Comparison of ENCODE assay signal across 34 mouse cellular contexts in genomic region chr4:45796760-45797159, GRCm38 (mm10). TPM values are rescaled to one million over a fixed set of nuclear protein-coding genes. Genes with fewer than 3 reads are reported as not detected.
A peak's percentile ranks its signal among the peaks of the same experiment; 100 is the strongest.
DNase-seq lines count a peak whose midpoint lies in the region; ATAC-seq and TF ChIP-seq lines count a peak whose summit lies in the region.
"Had no signal": no experiment of that assay in that cellular context is flagged by ENCODE, and none has a peak within 500 bp of the region (broad histone marks: within the 10 kb centered on the region; RNA-seq: fewer than 3 reads in every experiment).

No protein-coding gene starts in this region.

- peaks cover 23% of the 10 kb centered on the region for H3K4me1 ChIP-seq in heart, embryonic 11.5 days (ENCODE audit: control insufficient read depth, insufficient read depth, low read length)
- peaks cover 33% of the 10 kb centered on the region for H3K4me1 ChIP-seq in intestine, embryonic 14.5 days (replicated peaks; ENCODE audit: control insufficient read depth, insufficient read depth, low read length)
- H3K4me1 ChIP-seq in small intestine, adult 2 months (ENCODE audit: control insufficient read depth, insufficient read depth, insufficient read length, low read length): peaks cover 10% of the 10 kb centered on the region; the same call in 1 of the 2 replicates

- ATAC-seq in heart, embryonic 11.5 days (replicated peaks; ENCODE audit: insufficient number of reproducible peaks, low FRiP score, low TSS enrichment): no peak
- peak; percentile 24; the same call in 1 of the 2 replicates for ATAC-seq in intestine, embryonic 14.5 days (replicated peaks; ENCODE audit: low FRiP score, low TSS enrichment, low read depth)
- ATAC-seq: forebrain, embryonic 14.5 days; liver, embryonic 12.5 days; liver, postnatal 0 days had no signal

- no peak for DNase-seq in heart, adult 8-10 months (ENCODE audit: low spot score)
- peak; percentile 17 for DNase-seq in ovary, adult 18-20 months (ENCODE audit: low spot score)
- DNase-seq in ovary, postnatal 14 days (ENCODE audit: low spot score): no peak
- DNase-seq in intestine, embryonic 14.5 days (ENCODE audit: low spot score): peak; percentile 70
- no peak for DNase-seq in layer of hippocampus, adult 8-10 months (ENCODE audit: low spot score in 2 of 2)
- no peak for DNase-seq in adrenal gland, postnatal 36 days
- DNase-seq: cerebellum, adult 8-10 months; cerebellum, postnatal 36 days; embryo, embryonic 11 days; gastrocnemius, postnatal 14 days; kidney, adult 2 months; kidney, postnatal 4 days; layer of hippocampus, postnatal 36 days; left cerebral cortex, postnatal 4 days; liver, postnatal 0 days; lung, postnatal 36 days; right cerebral cortex, adult 18-20 months; thymus, adult 2 months; thymus, postnatal 36 days had no signal

- H3K36me3 ChIP-seq in heart, embryonic 11.5 days (ENCODE audit: control insufficient read depth, insufficient read depth, low read length): no peaks in the 10 kb centered on the region
- H3K36me3 ChIP-seq in intestine, embryonic 14.5 days (ENCODE audit: control insufficient read depth, insufficient read depth, low read length): no peaks in the 10 kb centered on the region
- no peaks in the 10 kb centered on the region for H3K36me3 ChIP-seq in small intestine, adult 2 months (ENCODE audit: control insufficient read depth, insufficient read depth, low read length)
- H3K36me3 ChIP-seq: embryonic facial prominence, embryonic 12.5 days; hindbrain, embryonic 13.5 days; liver, embryonic 12.5 days; midbrain, embryonic 12.5 days; neural tube, embryonic 13.5 days had no signal

- no peak overlapping the region; the same call in 1 of the 2 replicates for H3K4me2 ChIP-seq in heart, embryonic 11.5 days
- H3K4me2 ChIP-seq in intestine, embryonic 14.5 days (ENCODE audit: low read length): no peak overlapping the region
- H3K4me2 ChIP-seq: embryonic facial prominence, embryonic 12.5 days; hindbrain, embryonic 13.5 days; liver, embryonic 12.5 days; midbrain, embryonic 12.5 days; neural tube, embryonic 13.5 days had no signal

- H3K27ac ChIP-seq in heart, embryonic 11.5 days (ENCODE audit: low read depth, low read length): 0 out of 2 replicates have a peak overlapping the region, but pooled peaks have one; percentile 22
- peak overlapping the region; percentile 87 for H3K27ac ChIP-seq in intestine, embryonic 14.5 days (ENCODE audit: low read depth)
- H3K27ac ChIP-seq in small intestine, adult 2 months (ENCODE audit: insufficient read depth, low read depth, low read length): peak overlapping the region; percentile 15; the same call in 1 of the 2 replicates
- H3K27ac ChIP-seq: embryonic facial prominence, embryonic 12.5 days; hindbrain, embryonic 13.5 days; kidney, postnatal 0 days; liver, embryonic 12.5 days; midbrain, embryonic 12.5 days; neural tube, embryonic 13.5 days had no signal

- TF ChIP-seq CTCF in small intestine, adult 2 months (IDR thresholded peaks at IDR 0.05; ENCODE audit: extremely low read depth, insufficient read length, insufficient replicate concordance, low read depth, low read length): no peak

- 17% methylated on average over 5 of the region's 5 CpGs for WGBS in heart, embryonic 11.5 days (ENCODE audit: insufficient replicate concordance)
- WGBS in intestine, embryonic 14.5 days: 20% methylated on average over 5 of the region's 5 CpGs
- 63% methylated on average over 5 of the region's 5 CpGs for WGBS in small intestine, adult 2 months

- no peak overlapping the region for H3K9ac ChIP-seq in heart, embryonic 11.5 days (ENCODE audit: low read depth, low read length)
- no peak overlapping the region for H3K9ac ChIP-seq in intestine, embryonic 14.5 days (ENCODE audit: low read length)
- H3K9ac ChIP-seq: embryonic facial prominence, embryonic 12.5 days; hindbrain, embryonic 13.5 days; liver, embryonic 12.5 days; liver, postnatal 0 days; midbrain, embryonic 12.5 days; neural tube, embryonic 13.5 days had no signal

- H3K9me3 ChIP-seq in heart, embryonic 11.5 days (replicated peaks; ENCODE audit: control insufficient read depth, low read length): no peaks in the 10 kb centered on the region
- H3K9me3 ChIP-seq in intestine, embryonic 14.5 days (ENCODE audit: control insufficient read depth, low read length): no peaks in the 10 kb centered on the region
- H3K9me3 ChIP-seq: embryonic facial prominence, embryonic 12.5 days; hindbrain, embryonic 13.5 days; liver, embryonic 12.5 days; midbrain, embryonic 12.5 days; neural tube, embryonic 13.5 days had no signal

- no peaks in the 10 kb centered on the region; the same call in none of the 2 replicates for H3K27me3 ChIP-seq in heart, embryonic 11.5 days (ENCODE audit: control insufficient read depth, insufficient read depth, low read length)
- H3K27me3 ChIP-seq in intestine, embryonic 14.5 days (replicated peaks; ENCODE audit: control insufficient read depth, insufficient read depth, low read length): no peaks in the 10 kb centered on the region
- H3K27me3 ChIP-seq in small intestine, adult 2 months (ENCODE audit: control insufficient read depth, insufficient read depth, low read length): no peaks in the 10 kb centered on the region
- H3K27me3 ChIP-seq: hindbrain, embryonic 13.5 days; neural tube, embryonic 13.5 days had no signal

- no peak for TF ChIP-seq POLR2A in small intestine, adult 2 months (IDR thresholded peaks at IDR 0.05; ENCODE audit: low read depth, low read length)

- H3K4me3 ChIP-seq in heart, embryonic 11.5 days (ENCODE audit: low read depth, low read length): no peak overlapping the region
- H3K4me3 ChIP-seq in intestine, embryonic 14.5 days (ENCODE audit: low read depth, low read length): no peak overlapping the region
- no peak overlapping the region for H3K4me3 ChIP-seq in small intestine, adult 2 months (ENCODE audit: low read depth, low read length)
- H3K4me3 ChIP-seq: embryonic facial prominence, embryonic 12.5 days; hindbrain, embryonic 13.5 days; liver, embryonic 12.5 days; midbrain, embryonic 12.5 days; neural tube, embryonic 13.5 days had no signal

RNA-seq across cellular contexts. Expression of gene Aldh1b1, which starts 2.1 kb away (rescaled TPM):
- 33.1 and 49.0 TPM in 2 replicates for polyA plus RNA-seq in heart, embryonic 11.5 days (2014; fragmentation: Nextera tagmentation; extraction: Ambion mirVana)
- 10 to 100 TPM in 3 of 4 experiments, 1 to 10 TPM in 1; 9.3 to 14.5 (median 12.4) TPM for total RNA-seq in heart, adult 8-10 months (2022)
- polyA plus RNA-seq in intestine, embryonic 14.5 days (2014; fragmentation: Nextera tagmentation; extraction: Ambion mirVana): 96.9 and 115 TPM in 2 replicates
- polyA plus RNA-seq in small intestine, adult 2 months (2012; rRNA removed): 55.3 and 276 TPM in 2 replicates
- total RNA-seq in layer of hippocampus, adult 8-10 months (2022): 10 to 100 TPM in 1 of 4 experiments, 1 to 10 TPM in 3; 7.3 to 11.5 (median 8.8) TPM
- 10 to 100 TPM; 20.2 to 34.4 TPM for total RNA-seq in adrenal gland, postnatal 36 days (2021)

RNA-seq across cellular contexts. Expression of gene Igfbpl1, which starts 30.0 kb away (rescaled TPM):
- 16.8 and 18.4 TPM in 2 replicates for polyA plus RNA-seq in heart, embryonic 11.5 days (2014; fragmentation: Nextera tagmentation; extraction: Ambion mirVana)
- under 1 TPM; 0.14 to 0.57 (median 0.39) TPM for total RNA-seq in heart, adult 8-10 months (2022)
- polyA plus RNA-seq in intestine, embryonic 14.5 days (2014; fragmentation: Nextera tagmentation; extraction: Ambion mirVana): 0.67 and 1.3 TPM in 2 replicates
- polyA plus RNA-seq in small intestine, adult 2 months (2012; rRNA removed): 0.42 TPM in 1 of 2 replicates, not detected in the other
- 1 to 10 TPM in 1 of 4 experiments, under 1 TPM in 3; 0.43 to 1.3 (median 0.66) TPM for total RNA-seq in layer of hippocampus, adult 8-10 months (2022)
- total RNA-seq in adrenal gland, postnatal 36 days (2021): not detected
- total RNA-seq: gastrocnemius, postnatal 14 days; granulocyte monocyte progenitor cell, adult 5-6 weeks; megakaryocyte, adult 5-6 weeks; MEL had no signal
- polyA plus RNA-seq: kidney, adult 2 months; liver, embryonic 12.5 days; liver, postnatal 0 days; lung, embryonic 16.5 days; spleen, adult 2 months had no signal

RNA-seq across cellular contexts. Expression of gene Stra6l, which starts 51.7 kb away (rescaled TPM):
- 0.27 TPM in 1 of 2 replicates, not detected in the other for polyA plus RNA-seq in heart, embryonic 11.5 days (2014; fragmentation: Nextera tagmentation; extraction: Ambion mirVana)
- total RNA-seq in heart, adult 8-10 months (2022): not detected
- 6.9 and 8.7 TPM in 2 replicates for polyA plus RNA-seq in intestine, embryonic 14.5 days (2014; fragmentation: Nextera tagmentation; extraction: Ambion mirVana)
- polyA plus RNA-seq in small intestine, adult 2 months (2012; rRNA removed): 2.3 and 7.1 TPM in 2 replicates
- total RNA-seq in layer of hippocampus, adult 8-10 months (2022): under 1 TPM in 2 of 4 experiments, not detected in 2; 0.13 to 0.14 TPM
- under 1 TPM; 0.13 to 0.43 TPM for total RNA-seq in adrenal gland, postnatal 36 days (2021)
- total RNA-seq: gastrocnemius, postnatal 14 days; heart, postnatal 25 days; layer of hippocampus, postnatal 36 days; MEL had no signal

Comparison
In these comparisons a context has a peak if more than half of its experiments do, and no peak if none do; other contexts are left out.
1. DNase-seq: peak in ovary, adult 18-20 months (single experiment) and intestine, embryonic 14.5 days (single experiment); none in heart, adult 8-10 months (single experiment), ovary, postnatal 14 days (single experiment), layer of hippocampus, adult 8-10 months (0 of 2) and adrenal gland, postnatal 36 days (0 of 2).
2. H3K27ac ChIP-seq: peak in every context shown above with its lines; median percentile 87 in intestine, embryonic 14.5 days; 22 in heart, embryonic 11.5 days; 15 in small intestine, adult 2 months.